Mouse (Mus musculus) cerebellum, adult 2 months (tissue): Measurements from ENCODE around the gene Kng1.

Source experiments
- CTCF ChIP-seq: fragments of 200-500 bp; IDR thresholded peaks from 2 replicates; pipeline ENCODE4 v1.5.1; 2011; ENCODE audit warnings: low read depth, mild to moderate bottlenecking, control low read depth, low read length, moderate library complexity, borderline replicate concordance; ENCODE audit not compliant: insufficient read depth
- POLR2A ChIP-seq: fragments of 200-500 bp; IDR thresholded peaks from 2 replicates; pipeline ENCODE4 v1.6.1; 2011; ENCODE audit warnings: low read length, control low read depth, borderline replicate concordance; ENCODE audit not compliant: insufficient read depth

DNA sequence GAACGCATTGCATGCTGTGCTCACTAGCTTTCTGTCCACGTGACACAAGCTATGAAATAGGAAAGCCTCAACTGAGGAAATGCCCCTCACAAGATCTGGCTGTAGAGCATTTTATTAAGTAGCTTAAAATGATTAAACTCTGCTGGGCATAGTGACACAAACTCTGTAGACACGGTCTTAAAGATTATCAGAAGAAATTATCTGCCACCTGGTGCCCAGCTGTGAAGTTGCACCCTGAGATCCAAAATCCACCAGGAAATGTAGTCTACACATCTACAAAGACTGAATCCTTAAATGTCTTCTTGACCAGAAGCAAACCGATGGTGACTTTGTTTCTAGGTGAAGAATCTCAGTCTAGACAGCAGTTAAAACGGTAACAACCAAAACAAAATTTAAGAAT is 11.3 kb upstream of the Kng1 start:
- TF ChIP-seq POLR2A (no peak), CTCF (no peak; the same call in 1 of the 2 replicates)
